Mouse (Mus musculus): ENCODE data around the gene Crtc3.

The Crtc3 gene

DNA sequence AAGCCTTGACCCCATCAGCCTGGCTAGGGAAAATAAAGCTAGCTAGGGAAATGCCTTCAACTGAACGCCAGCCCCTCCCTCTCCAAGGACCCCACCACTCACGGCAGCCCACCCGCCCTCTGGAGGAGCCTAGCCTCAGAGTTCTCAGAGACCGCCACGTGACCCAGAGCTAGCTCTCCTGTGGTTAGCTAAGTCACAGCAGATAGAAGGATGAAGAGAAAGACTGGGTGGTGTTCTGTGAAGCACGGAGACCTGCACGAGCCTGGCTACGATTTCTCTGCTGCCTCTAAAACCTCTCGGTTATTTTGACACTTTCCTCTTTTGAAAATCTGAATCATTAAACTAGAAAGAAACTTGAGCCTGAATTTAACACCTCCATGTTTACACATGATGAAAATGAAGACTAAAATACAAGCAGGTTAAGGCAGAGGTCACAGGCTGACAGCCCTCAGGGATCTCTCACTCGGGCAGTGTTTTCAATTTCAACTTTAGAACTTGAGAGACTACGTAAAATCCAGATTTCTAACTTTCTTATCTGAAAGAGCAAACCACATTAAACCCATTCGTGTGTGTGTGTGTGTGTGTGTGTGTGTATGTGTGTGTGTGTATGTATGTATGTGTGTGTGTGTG is 8.3 kb downstream of the Crtc3 start:
- DNase-seq, result no peak

DNA sequence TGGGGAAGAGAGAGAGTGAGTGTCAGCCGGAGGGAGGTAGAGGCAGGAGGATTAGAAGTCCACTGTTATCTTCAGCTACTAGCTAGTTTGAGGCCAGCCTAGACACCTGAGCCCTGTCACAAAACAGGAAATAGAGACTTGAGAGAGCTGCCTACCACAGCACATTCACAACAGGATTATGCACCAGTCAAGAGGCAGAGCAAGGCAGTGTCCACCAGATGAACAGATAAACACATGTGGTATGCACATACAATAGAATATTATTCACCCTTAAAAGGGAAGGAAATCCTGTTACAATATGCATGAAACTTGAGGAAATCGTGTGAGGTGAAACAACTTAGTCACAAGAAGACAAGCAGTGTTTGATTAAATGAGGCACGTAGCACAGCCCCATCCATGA is 16.4 kb downstream of the Crtc3 start:
- DNase-seq, result no peak

DNA sequence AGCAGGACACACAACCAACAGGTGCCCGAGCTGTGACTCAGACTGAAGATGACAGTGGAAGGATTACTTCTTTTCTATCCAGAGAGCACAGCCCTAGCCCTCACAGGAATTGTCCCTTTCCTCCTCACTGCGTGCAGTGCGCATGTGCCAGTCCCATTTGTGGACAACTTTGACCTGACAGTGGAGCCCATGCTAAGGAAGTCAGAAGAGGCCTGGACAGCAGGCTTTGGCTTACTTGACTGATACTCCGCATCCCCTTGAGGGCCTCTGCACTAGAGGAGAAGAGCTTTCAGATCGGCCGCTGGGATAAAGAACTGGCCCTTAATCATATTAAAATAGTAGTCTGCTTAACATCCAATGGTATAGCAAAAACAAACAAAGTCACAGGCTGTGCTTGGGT is 17.8 kb downstream of the Crtc3 start:
- DNase-seq, result no peak

DNA sequence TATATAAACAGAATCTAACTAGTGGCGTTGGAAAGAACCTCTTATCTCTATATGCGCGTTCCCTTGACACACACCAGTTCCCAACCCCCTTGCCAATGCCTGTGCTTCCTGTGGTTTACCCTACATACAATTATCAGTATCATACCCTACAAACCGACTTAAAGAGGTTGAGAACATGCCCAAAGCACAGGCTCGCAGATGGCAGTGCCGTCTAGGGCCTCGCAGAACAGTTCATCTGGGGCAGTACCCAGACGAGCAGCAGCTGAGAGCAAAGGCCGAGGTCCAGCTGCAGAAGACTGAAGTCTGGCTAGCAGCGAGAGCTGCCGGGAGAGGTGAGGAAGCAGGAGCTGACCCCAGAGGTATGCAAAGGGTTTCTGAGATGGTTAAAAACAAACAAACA is 21.5 kb downstream of the Crtc3 start:
- no peak for DNase-seq

DNA sequence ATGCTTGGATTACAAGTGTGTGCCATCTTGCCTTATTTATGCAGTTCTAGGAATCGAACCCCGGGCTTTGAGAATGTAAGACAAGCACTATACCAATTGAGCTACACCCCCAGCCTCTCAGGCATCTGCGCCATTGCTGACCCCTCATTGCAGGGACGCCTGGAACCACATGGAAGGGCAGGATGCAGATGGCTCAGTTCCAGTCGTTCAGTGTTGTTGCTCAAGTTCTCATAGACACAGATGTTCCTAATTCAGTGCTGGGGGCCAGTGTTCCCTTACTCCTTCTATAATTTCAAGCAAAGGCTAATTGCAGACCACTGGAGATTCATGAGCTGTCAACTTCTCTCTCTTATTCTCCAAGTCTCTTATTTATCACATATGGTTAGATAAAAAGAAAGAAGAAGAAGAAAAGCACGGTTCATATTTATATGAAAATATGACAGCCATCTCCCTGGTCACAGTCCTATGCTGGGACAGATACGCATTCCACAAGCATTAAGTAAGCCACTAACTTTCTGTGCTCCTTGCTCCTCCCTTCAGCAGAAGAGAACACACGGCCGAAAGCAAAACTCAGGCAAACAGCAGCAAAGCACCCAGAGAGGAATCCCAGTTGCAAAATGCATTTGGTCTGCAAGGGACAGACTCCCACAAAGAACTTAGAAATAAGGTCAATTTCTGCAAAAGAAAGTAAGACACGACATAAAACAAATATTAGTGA is 22.3 kb downstream of the Crtc3 start:
- DNase-seq, result peak; percentile 54

DNA sequence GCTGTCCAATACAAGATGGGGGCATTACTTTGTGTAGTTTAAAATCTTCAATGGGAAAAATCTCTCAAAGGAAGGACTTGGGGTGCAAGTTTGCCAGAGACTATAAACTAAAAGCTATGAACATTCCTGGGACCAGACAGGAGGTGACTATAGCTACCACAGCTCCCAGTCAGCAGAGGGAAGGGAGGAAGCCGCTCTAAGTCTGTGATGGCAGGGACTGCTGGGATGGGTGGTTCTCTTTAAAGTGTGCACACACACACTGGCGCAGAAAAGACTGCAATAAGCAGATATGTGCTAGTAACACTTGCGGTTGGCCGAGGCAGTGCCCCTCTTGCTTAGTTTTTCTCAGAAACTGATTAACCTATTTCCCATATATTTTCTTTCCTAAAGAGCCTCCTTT is 27.6 kb downstream of the Crtc3 start:
- no peak for DNase-seq

DNA sequence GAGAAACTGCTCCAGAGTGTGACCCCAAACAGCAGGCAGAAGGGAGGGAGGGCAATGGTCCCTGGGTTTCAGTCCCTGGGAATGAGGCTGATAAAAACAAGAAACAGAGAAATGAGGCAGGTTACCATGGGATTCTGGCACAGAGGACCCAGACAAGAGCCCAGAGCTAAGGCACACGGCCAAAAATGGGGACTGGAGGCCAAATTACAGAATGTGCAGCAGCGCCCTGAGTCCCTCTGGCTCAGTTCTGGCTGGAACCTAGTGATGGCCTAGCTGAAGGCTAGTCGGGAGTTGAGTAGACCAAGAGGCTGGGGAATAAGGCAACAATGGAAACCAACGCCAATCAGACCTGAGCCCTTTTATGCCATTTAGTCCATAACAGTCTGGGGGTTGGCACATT is 28.1 kb downstream of the Crtc3 start:
- DNase-seq, result peak; percentile 78

DNA sequence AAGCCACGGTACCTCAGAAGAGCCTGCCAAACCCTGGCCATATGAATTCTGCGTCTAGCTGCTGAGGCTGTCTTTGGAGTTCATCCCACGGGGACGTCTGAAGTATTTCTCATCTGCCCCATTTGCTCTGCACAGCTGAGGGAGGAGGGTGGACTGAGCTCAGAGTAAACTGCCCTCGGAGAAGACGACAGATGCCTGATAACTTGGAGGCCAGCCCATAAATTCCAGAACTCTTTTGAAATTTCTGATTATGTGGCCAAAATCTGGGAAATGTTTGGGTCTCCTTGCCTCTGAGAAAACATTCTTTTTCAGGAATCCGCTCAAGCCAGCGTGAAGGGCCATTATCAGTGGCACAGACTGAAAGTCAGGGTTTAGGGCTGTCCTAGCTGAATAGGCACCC is 30.8 kb downstream of the Crtc3 start:
- DNase-seq, result peak; percentile 75

DNA sequence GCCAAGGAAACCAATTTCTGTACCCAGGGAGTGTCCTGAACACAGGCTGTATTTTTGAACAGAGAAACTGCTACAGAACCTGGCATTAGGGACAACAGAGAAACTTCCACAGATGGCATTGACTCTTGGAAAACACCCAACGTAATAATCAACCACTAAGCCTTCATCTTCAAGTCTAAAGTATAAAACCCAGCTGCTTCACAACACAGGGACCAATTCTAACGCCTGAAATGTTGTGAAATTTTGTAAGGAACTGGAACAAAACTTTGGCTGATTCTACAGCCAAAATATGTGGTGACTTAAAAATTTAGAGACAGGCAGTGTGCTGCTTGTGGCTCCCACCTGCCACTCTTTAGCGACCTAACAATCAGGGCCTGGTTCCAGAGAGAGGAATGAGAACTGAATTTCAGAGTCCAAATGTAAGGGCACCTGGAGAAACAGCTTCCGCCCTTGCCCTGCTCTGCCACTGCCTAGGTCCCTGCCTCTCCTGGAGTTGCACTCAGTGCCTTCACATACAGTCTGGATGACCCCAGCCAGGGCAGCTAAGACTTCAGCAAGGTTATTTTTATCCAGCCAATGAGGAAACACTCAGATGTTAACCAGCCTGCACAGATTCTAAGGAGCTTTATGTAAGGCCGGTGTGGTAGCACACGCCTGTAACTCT is 33.2 kb downstream of the Crtc3 start:
- DNase-seq, result peak; percentile 51

DNA sequence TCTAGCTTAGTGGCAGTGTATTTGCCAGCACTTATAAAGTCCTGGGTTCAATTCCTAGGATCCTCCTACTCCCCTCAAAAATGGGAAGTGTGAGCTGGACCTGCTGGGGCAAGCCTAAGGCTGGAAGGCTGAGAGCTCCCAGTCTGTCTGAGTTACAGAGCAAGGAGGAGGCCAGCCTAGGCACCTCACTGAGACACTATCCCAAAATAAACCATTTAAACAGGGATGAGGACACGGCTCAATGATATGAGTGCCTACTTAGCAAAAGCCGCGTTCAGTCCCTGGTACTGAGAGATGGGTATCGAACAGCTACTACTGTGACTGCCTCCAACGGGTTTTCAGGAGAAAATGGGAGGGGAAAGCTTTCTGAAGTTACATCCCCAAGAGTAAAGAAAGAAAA is 33.8 kb downstream of the Crtc3 start:
- no peak for DNase-seq

DNA sequence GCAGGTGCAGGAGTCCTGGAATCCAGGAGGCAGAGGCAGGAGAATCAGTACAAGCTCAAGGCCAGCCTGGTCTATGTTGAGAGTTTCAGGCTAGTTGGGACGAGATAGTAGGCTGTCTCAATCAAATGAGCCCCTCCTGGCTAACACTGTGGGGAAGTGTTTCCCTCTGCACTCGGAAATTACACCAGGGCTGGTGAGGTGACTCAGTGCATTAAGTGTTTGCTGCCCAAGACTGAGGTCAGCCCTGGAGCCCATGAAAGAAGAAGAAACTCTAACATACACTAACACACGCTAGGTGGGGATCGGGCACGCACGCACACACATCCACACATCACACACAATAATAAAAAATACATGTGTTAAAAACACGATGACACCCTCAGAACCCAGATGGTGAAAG is 34.3 kb downstream of the Crtc3 start:
- no peak for DNase-seq

DNA sequence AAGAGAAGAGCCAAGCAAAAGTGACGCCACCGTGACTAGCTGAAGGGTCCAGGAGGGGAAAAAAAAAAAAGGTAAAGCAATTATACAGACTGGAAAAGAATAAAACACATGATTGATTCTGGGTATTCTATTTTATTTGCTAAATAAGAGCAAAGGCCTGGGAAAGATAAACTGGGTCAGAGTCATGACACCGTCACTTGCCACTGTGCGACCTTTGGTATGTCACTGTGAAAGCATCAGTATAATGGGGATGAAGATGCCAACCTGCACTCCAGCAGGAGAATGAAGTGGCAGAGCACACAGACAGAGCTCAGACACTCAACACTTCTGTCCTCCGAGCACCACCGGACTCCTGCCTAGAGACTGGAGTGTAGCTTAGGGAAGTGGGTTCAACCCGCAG is 34.7 kb downstream of the Crtc3 start:
- no peak for DNase-seq

DNA sequence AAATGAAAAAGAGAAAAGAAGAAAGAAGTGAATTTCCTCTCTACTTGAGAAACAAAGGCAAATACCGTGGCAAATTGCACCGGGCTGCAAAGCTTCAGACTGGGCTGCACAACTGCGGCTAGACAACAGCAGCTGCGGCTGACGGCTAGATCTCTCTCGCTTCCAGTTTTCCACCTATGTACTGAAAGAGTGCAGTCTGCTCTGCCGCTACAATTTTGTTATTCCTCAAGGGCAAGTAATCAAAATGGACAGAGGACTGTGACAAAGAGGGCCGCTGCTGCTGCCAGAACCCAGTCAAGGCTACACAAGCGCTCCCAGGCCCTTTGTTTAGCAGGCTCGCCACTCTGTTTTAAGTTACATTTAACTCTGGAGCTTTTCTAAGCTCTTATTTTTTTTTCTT is 35.6 kb downstream of the Crtc3 start:
- no peak for DNase-seq

DNA sequence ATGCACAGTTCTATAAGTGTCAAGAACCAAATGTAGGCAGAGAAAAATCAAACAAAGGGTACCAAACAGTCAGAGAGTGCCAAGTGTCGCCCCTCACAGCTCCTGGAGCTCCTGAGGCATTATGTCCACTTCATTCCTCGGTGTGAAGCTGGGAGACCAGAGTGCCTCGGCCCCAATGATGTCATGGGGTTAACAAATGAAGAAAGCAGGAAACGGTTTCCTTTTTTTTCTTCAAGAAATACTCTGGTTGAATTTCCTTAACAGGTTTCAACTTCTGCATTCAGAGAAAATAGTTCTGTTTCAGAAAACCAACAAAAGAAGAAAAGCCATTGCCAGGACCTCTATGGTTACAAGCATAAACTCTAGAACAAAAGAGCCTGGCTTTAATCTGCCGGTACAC is 36.4 kb downstream of the Crtc3 start:
- DNase-seq, result no peak

DNA sequence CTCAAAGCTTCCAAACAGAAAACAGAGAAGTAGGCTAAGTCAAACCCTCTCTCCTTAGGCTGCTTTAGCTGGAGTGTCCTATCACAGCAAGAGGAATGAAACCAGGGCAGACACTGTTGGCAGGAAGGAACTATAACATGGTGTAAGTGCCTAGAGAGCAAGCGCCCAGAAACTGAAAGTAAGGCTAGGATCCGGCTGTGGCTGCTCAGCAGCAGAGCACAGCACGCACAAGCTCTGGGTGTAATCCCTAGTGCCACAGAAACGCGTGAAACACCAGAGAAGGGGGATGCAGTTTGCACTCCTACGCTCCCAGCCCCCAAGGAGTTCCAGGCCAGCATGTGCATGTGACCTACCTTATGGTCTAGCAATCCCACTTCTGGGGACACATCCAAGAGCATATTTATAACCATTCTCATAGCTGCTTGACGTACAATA is 41.2 kb downstream of the Crtc3 start:
- peak; percentile 76 for DNase-seq

DNA sequence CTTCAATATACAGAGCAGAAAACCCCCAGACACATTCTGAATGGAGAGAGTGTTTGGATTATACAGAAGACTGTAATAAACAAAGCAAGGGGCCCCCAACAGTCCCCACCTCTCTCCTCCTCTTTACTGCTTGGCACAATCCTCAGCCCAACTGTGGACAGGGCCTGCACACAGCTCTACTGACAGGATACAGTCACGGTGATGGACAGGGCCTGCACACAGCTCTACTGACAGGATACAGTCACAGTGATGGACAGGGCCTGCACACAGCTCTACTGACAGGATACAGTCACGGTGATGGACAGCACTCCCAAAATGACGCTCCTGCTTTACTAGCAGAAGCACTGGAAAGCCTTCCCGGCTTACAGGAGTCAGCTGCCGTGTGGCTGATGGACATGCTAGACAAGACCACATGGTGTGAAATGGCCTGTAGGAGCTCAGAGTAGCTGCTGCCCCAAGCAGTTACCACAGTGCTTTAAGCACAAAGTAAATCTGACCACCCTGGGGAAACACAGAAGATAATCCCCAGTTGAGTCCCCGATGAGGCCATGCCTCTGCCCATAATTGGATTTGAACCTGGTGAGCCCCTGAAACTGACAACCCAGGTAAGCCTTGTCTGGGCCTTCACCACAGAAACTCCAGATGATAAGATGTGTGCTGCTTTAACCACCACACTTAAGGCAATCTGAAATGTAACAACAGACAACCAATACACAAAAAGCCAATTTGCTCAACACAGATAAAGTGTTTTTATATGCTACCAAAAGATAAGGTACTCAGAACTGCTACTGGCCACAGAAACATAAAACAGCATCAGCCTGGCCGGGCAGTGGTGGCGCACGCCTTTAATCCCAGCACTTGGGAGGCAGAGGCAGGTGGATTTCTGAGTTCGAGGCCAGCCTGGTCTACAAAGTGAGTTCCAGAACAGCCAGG is 42.3 kb downstream of the Crtc3 start:
- no peak for DNase-seq

DNA sequence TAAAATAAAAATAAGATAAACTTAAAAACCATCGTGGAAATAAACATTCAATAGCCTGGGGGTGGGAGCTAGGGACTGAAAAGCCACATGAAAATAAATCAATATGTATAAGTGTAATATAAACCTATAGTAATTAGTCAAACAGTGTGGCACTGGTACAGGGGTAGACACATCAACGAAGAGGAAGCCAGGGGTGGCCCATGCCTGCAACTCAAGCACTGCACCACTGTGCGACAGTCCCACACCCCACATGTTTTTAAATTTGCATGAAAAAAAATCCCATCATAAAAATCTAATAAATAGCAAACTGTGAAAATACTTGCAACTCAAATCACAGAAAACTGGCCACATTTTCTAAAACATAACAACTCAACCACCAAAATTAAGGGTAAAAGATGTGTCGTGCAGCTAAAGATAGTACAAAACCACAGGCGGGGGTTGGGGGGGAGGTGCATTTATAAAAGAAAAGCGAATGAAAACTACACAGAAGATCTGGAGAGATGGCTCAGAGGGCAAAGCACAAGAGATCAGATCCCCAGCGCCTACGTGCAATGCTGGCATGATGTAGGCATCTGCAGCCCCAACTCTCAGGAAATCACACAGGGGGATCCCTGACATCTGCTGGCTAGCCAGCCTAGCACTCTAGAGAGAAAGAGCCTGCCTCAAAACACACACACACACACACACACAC is 45.6 kb downstream of the Crtc3 start:
- DNase-seq, result no peak

DNA sequence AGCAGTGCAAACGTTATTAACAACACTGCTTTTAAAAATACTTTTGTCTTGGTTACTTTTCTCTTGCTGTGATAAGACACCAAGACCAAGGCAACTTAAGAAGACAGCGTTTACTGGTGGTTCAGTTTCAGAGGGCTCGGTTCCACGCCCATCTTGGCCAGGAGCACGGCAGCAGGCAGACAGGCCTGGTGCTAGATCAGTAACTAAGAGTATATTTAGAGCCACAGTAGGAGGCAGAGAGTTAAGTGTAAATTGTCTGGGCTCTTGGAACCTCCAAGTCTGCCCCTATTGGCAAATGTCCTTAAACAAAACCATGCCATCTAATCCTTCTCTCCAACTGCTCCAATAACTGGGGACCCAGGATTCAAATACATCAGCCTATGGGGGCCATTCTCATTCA is 46.1 kb downstream of the Crtc3 start:
- no peak for DNase-seq

DNA sequence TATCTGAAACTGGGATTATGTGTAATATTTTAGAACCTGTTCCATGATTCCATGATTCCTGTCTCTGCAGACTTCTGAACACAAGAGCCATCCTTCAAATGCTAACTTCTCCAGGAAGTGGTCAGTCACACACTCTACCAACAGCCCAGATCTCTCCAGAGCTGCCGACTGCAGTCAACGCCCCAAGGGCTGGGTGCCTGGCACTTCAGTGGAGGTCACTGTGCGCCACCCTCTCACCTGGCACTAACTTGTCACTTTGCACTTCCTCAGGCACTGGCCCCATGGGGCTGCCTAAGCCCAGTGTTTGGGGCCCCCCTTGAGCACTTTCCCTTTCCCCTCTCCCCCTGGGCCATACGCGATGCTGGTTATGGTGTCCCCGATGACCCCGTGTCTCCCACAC is 46.8 kb downstream of the Crtc3 start:
- DNase-seq, result peak; percentile 62

DNA sequence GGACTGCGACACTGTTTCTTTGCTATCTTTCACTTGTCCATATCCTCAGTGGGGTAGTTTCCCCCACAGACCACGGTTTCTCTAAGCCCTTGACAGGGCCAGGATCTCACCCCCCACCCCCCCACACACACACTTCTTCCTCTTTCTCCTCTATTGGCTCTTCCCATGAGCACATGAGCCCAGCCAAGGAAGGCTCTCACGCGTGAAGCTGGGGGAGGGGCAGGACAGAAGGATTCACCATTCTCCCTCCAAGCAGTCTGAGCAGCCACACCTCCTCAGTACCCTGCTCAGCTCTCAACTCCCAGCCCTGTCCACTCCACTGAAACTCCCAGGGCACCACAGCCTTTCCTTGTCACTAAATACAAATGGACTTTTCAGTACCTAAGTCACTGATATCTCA is 47.2 kb downstream of the Crtc3 start:
- DNase-seq, result no peak

DNA sequence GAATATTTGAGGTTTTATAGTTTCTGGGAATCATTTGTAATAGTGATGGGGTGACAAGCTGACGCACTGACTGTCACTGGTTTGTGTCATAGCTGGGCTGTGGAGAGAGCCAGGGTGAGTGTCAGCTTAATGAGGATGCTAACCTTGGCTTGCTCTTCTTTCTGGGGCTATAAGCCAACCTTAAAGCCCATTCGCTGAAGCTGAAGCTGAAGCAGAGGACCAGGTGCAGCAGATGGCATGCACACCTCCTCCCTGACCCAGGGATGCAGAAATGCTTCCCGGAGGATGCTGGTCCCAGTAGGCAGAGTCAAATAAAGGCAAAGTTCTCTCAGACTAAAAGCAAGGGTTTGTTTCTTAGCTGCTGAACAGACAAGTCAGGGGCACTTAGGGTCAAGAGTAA is 48.7 kb downstream of the Crtc3 start:
- DNase-seq, result no peak

DNA sequence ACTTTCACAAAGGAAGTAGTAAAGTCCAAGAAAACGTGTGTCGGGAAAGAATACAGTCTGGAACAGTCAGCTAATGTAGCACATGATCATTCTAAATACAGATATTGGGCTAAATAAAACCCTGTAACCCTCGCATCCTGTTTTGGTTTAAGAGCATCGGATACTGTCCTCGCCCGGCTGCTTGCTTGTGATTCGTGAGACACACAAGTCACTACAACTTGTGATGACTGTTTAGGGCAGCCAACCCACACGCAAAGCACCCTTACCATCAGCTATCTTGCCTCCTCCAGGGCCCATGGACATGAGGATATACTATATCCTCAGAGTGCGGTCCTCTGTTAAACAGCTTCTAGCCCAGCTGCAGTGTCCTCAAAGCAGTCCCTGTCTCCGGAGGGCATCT is 50.2 kb downstream of the Crtc3 start:
- DNase-seq, result no peak
